Mouse (Mus musculus): ENCODE data around the gene Tex21. TPM values are rescaled to one million over a fixed set of nuclear protein-coding genes. Genes with fewer than 3 reads are reported as not detected.

Tex21 gene
- polyA plus RNA-seq, 1 experiment from 2014 or later: not detected

- Histone ChIP-seq H3K36me3 (ENCODE audit: insufficient read depth, low read length) (no peaks in the 10 kb centered on the region), H3K4me3 (ENCODE audit: low read depth, low read length) (no peak overlapping the region), H3K4me2 (replicated peaks; ENCODE audit: low read depth, low read length) (no peak overlapping the region), H3K9ac (replicated peaks; ENCODE audit: low read depth) (no peak overlapping the region), H3K27me3 (replicated peaks; ENCODE audit: insufficient read depth, low read length) (no peaks in the 10 kb centered on the region), H3K27ac (ENCODE audit: low read length) (0 out of 2 replicates have a peak overlapping the region, but pooled peaks have one; percentile 10), H3K4me1 (ENCODE audit: insufficient read depth, low read depth, low read length) (no peaks in the 10 kb centered on the region), H3K9me3 (ENCODE audit: low read length) (no peaks in the 10 kb centered on the region)
- WGBS: 80% methylated on average over 1 of the region's 1 CpGs
- TF ChIP-seq CTCF (IDR thresholded peaks at IDR 0.05): no peak
- TF ChIP-seq EP300 (IDR thresholded peaks at IDR 0.05): no peak
- no peak for ATAC-seq
- no peak for DNase-seq (ENCODE audit: low spot score)
Observed at GRCm38 (mm10) chr12:76263876-76264275, 17.3 kb upstream of the Tex21 start.

GRCm38 (mm10) chr12:76262918-76263317, 16.4 kb upstream of the Tex21 start:
- Histone ChIP-seq H3K4me3 (ENCODE audit: low read depth, low read length) (no peak overlapping the region), H3K4me1 (ENCODE audit: insufficient read depth, low read depth, low read length) (no peaks in the 10 kb centered on the region), H3K36me3 (ENCODE audit: insufficient read depth, low read length) (no peaks in the 10 kb centered on the region), H3K9me3 (ENCODE audit: low read length) (no peaks in the 10 kb centered on the region), H3K27ac (ENCODE audit: low read length) (no peak overlapping the region), H3K4me2 (replicated peaks; ENCODE audit: low read depth, low read length) (no peak overlapping the region), H3K9ac (replicated peaks; ENCODE audit: low read depth) (no peak overlapping the region), H3K27me3 (replicated peaks; ENCODE audit: insufficient read depth, low read length) (no peaks in the 10 kb centered on the region)
- TF ChIP-seq EP300 (IDR thresholded peaks at IDR 0.05) (no peak), CTCF (IDR thresholded peaks at IDR 0.05) (no peak)
- DNase-seq (ENCODE audit: low spot score): no peak
- 96% methylated on average over 4 of the region's 4 CpGs for WGBS
- ATAC-seq: no peak

- DNase-seq (ENCODE audit: low spot score) (no peak), ATAC-seq (no peak)
- Histone ChIP-seq H3K9ac (replicated peaks; ENCODE audit: low read depth) (no peak overlapping the region), H3K9me3 (ENCODE audit: low read length) (no peaks in the 10 kb centered on the region), H3K27ac (ENCODE audit: low read length) (no peak overlapping the region), H3K4me3 (ENCODE audit: low read depth, low read length) (no peak overlapping the region), H3K4me1 (ENCODE audit: insufficient read depth, low read depth, low read length) (no peaks in the 10 kb centered on the region), H3K36me3 (ENCODE audit: insufficient read depth, low read length) (no peaks in the 10 kb centered on the region), H3K4me2 (replicated peaks; ENCODE audit: low read depth, low read length) (no peak overlapping the region), H3K27me3 (replicated peaks; ENCODE audit: insufficient read depth, low read length) (no peaks in the 10 kb centered on the region)
- TF ChIP-seq EP300 (IDR thresholded peaks at IDR 0.05) (no peak), CTCF (IDR thresholded peaks at IDR 0.05) (no peak)
- 86% methylated on average over 4 of the region's 4 CpGs for WGBS
Observed at GRCm38 (mm10) chr12:76261556-76261955, 15.0 kb upstream of the Tex21 start.

GRCm38 (mm10) chr12:76260673-76261072, 14.1 kb upstream of the Tex21 start:
- H3K36me3 ChIP-seq (ENCODE audit: insufficient read depth, low read length): no peaks in the 10 kb centered on the region
- no peak overlapping the region for H3K4me2 ChIP-seq (replicated peaks; ENCODE audit: low read depth, low read length)
- WGBS: 80% methylated on average over 3 of the region's 3 CpGs
- H3K9ac ChIP-seq (replicated peaks; ENCODE audit: low read depth): no peak overlapping the region
- no peak overlapping the region for H3K27ac ChIP-seq (ENCODE audit: low read length)
- H3K4me1 ChIP-seq (ENCODE audit: insufficient read depth, low read depth, low read length): peaks cover 7% of the 10 kb centered on the region
- no peaks in the 10 kb centered on the region for H3K9me3 ChIP-seq (ENCODE audit: low read length)
- H3K27me3 ChIP-seq (replicated peaks; ENCODE audit: insufficient read depth, low read length): no peaks in the 10 kb centered on the region
- DNase-seq (ENCODE audit: low spot score): no peak
- H3K4me3 ChIP-seq (ENCODE audit: low read depth, low read length): no peak overlapping the region
- TF ChIP-seq CTCF (IDR thresholded peaks at IDR 0.05) (no peak), EP300 (IDR thresholded peaks at IDR 0.05) (no peak)
- no peak for ATAC-seq

- Histone ChIP-seq H3K4me2 (replicated peaks; ENCODE audit: low read depth, low read length) (peak overlapping the region; percentile 86), H3K9ac (replicated peaks; ENCODE audit: low read depth) (peak overlapping the region; percentile 51; the same call in 1 of the 2 replicates), H3K4me1 (ENCODE audit: insufficient read depth, low read depth, low read length) (peaks cover 7% of the 10 kb centered on the region), H3K27ac (ENCODE audit: low read length) (peak overlapping the region; percentile 91), H3K9me3 (ENCODE audit: low read length) (no peaks in the 10 kb centered on the region), H3K4me3 (ENCODE audit: low read depth, low read length) (peak overlapping the region; percentile 66), H3K27me3 (replicated peaks; ENCODE audit: insufficient read depth, low read length) (no peaks in the 10 kb centered on the region), H3K36me3 (ENCODE audit: insufficient read depth, low read length) (no peaks in the 10 kb centered on the region)
- peak; percentile 75 for TF ChIP-seq EP300 (IDR thresholded peaks at IDR 0.05)
- peak; percentile 1; the same call in 1 of the 2 replicates for TF ChIP-seq CTCF (IDR thresholded peaks at IDR 0.05)
- DNase-seq (ENCODE audit: low spot score): peak; percentile 86
- 0 out of 2 replicates have a peak, but pooled peaks have one; percentile 18 for ATAC-seq
- 6% methylated on average over 17 of the region's 17 CpGs for WGBS
Observed at GRCm38 (mm10) chr12:76256114-76256843, 9.7 kb upstream of the Tex21 start.

- peak overlapping the region; percentile 66 for H3K4me3 ChIP-seq (ENCODE audit: low read depth, low read length)
- peak overlapping the region; percentile 51; the same call in 1 of the 2 replicates for H3K9ac ChIP-seq (replicated peaks; ENCODE audit: low read depth)
- no peaks in the 10 kb centered on the region for H3K9me3 ChIP-seq (ENCODE audit: low read length)
- H3K27me3 ChIP-seq (replicated peaks; ENCODE audit: insufficient read depth, low read length): no peaks in the 10 kb centered on the region
- H3K4me1 ChIP-seq (ENCODE audit: insufficient read depth, low read depth, low read length): peaks cover 7% of the 10 kb centered on the region
- H3K4me2 ChIP-seq (replicated peaks; ENCODE audit: low read depth, low read length): peak overlapping the region; percentile 86
- peak; percentile 48 for DNase-seq (ENCODE audit: low spot score)
- no peaks in the 10 kb centered on the region for H3K36me3 ChIP-seq (ENCODE audit: insufficient read depth, low read length)
- ATAC-seq: peak; percentile 16
- TF ChIP-seq EP300 (IDR thresholded peaks at IDR 0.05) (no peak), CTCF (IDR thresholded peaks at IDR 0.05) (peak; percentile 9; the same call in 1 of the 2 replicates)
- peak overlapping the region; percentile 91 for H3K27ac ChIP-seq (ENCODE audit: low read length)
- WGBS: under 1% methylated on average over 11 of the region's 11 CpGs
Observed at GRCm38 (mm10) chr12:76255499-76255875, 8.9 kb upstream of the Tex21 start.
